Mouse (Mus musculus) kidney, embryonic 14.5 days (tissue): Measurements from ENCODE around the gene Slc38a3. TPM values are rescaled to one million over a fixed set of nuclear protein-coding genes. Genes with fewer than 3 reads are reported as not detected.

ENCODE experiments used
- ATAC-seq: fragments of 200-750 bp; cut with Nextera tagmentation; 2 replicates; pipeline ENCODE4 v1.8.0; 2017; ENCODE audit warnings: moderate number of reproducible peaks, mild to moderate bottlenecking, moderate TSS enrichment, moderate library complexity; ENCODE audit not compliant: low FRiP score, low TSS enrichment
- H3K27ac ChIP-seq: fragments of 300-500 bp; sonication (generic); 2 replicates; pipeline ENCODE4 v1.5.1; 2014; ENCODE audit warnings: low read depth, mild to moderate bottlenecking, low read length, moderate library complexity, mixed read lengths
- H3K27me3 ChIP-seq: fragments of 300-500 bp; sonication (generic); 2 replicates; pipeline ENCODE4 v1.6.1; 2014; ENCODE audit warnings: mild to moderate bottlenecking, low read length; ENCODE audit not compliant: control insufficient read depth, insufficient read depth
- H3K36me3 ChIP-seq: fragments of 300-500 bp; sonication (generic); 2 replicates; pipeline ENCODE4 v1.6.1; 2014; ENCODE audit warnings: low read length, mixed read lengths; ENCODE audit not compliant: control insufficient read depth, insufficient read depth
- H3K4me1 ChIP-seq: fragments of 300-500 bp; sonication (generic); 2 replicates; pipeline ENCODE4 v1.6.1; 2014; ENCODE audit warnings: low read length, mixed read lengths; ENCODE audit not compliant: control insufficient read depth, insufficient read depth
- H3K4me2 ChIP-seq: fragments of 300-500 bp; sonication (generic); replicated peaks from 2 replicates; pipeline ENCODE4 v1.6.1; 2014; ENCODE audit warnings: low read depth, mild to moderate bottlenecking, low read length
- H3K4me3 ChIP-seq: fragments of 300-500 bp; sonication (generic); 2 replicates; pipeline ENCODE4 v1.5.1; 2014; ENCODE audit warnings: mild to moderate bottlenecking, low read length
- H3K9ac ChIP-seq: fragments of 300-500 bp; sonication (generic); 2 replicates; pipeline ENCODE4 v1.6.1; 2014; ENCODE audit warnings: low read depth, mild to moderate bottlenecking, low read length, moderate library complexity
- H3K9me3 ChIP-seq: fragments of 300-500 bp; sonication (generic); 2 replicates; pipeline ENCODE4 v1.6.1; 2016; ENCODE audit warnings: low read length; ENCODE audit not compliant: control insufficient read depth
- WGBS: fragments of 180-500 bp; shearing (Covaris S2); extraction: QIAGEN DNeasy Blood & Tissue Kit; methylation state at CpG from one replicate; pipeline ENCODE4 v1.1.7; 2014; 5-methylcytosine and 5-hydroxymethylcytosine counted together
- polyA plus RNA-seq: library from polyadenylated mRNA; unstranded; fragments of >200 nt; fragmentation: Nextera tagmentation; extraction: Ambion mirVana; gene quantifications from 2 replicates; pipeline ENCODE4 v1.2.1, GENCODE M21; 2014

The Slc38a3 gene
- polyA plus RNA-seq, 1 experiment from 2014 or later, result 6.5 TPM

DNA sequence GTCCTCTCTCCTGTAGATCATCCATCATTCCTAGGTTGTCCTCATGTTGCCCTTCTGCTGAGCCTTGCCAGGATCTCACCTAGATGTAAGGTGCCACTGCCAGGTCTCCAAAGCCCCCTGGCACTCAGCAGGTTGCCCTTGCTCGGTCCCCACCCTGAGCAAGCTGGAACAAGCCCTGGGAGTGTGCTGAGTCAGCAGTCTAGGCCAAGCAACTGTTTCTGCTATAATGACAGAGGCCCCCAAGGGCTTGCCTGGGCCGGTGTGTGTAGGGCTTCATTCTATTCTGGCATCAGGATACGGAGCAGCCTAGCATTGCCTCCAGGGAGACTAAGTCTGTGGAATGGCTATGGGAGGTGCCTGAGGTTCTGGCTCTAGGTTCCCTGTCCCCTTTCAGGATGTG is 8.6 kb downstream of the Slc38a3 start:
- Histone ChIP-seq H3K27ac (no peak overlapping the region), H3K9ac (no peak overlapping the region), H3K4me2 (no peak overlapping the region), H3K36me3 (no peaks in the 10 kb centered on the region), H3K27me3 (no peaks in the 10 kb centered on the region), H3K4me1 (peaks cover 7% of the 10 kb centered on the region; the same call in 1 of the 2 replicates), H3K9me3 (no peaks in the 10 kb centered on the region), H3K4me3 (no peak overlapping the region)
- ATAC-seq, result no peak
- 68% methylated on average over 3 of the region's 3 CpGs for WGBS

DNA sequence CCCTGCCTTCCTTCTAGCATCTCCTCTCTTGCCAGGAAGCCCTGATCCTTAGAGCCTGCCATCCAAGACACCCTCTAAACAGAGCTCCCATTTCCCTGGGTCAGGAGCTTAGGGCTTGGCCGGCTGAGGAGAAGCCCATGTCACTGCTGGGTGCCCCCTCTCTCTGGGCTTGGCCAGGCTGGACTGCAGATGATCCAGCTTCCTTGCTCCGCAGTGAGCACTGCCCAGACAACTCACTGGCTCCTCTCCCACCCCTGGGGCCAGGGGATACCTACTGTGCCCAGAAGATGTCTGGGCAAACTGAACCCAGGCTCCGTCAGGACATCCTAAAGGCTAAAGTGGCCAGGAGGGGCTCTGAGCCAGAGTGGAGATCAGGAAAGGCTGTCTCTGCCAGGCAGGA is 9.4 kb downstream of the Slc38a3 start:
- no peak overlapping the region for H3K4me3 ChIP-seq
- H3K27me3 ChIP-seq, result no peaks in the 10 kb centered on the region
- H3K36me3 ChIP-seq, result no peaks in the 10 kb centered on the region
- WGBS, result 89% methylated on average over 3 of the region's 3 CpGs
- no peak overlapping the region for H3K9ac ChIP-seq
- H3K27ac ChIP-seq, result no peak overlapping the region
- peaks cover 7% of the 10 kb centered on the region; the same call in 1 of the 2 replicates for H3K4me1 ChIP-seq
- H3K4me2 ChIP-seq, result no peak overlapping the region
- no peaks in the 10 kb centered on the region for H3K9me3 ChIP-seq
- no peak for ATAC-seq

DNA sequence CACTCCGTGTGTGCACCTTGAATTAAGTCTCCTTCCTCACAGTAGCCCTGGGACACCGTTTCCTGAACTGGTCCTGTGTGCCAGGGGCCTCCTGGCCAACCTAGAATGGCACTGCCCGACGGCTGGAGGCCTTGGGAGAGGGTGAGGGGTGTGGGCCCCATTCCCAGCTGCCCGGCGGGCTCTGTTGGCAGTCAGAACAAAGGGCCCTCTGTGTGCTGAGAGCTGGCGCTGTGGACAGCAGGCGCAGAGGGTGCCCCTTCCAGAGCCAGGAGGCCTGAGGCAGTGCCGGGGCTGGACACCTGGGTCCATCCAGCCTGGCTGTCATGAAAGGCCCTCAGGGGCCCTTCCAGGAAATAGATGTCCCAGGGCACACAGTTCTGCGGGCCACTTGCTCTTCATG is 9.8 kb downstream of the Slc38a3 start:
- Histone ChIP-seq H3K9me3 (no peaks in the 10 kb centered on the region), H3K9ac (no peak overlapping the region), H3K27ac (no peak overlapping the region), H3K36me3 (no peaks in the 10 kb centered on the region), H3K4me3 (no peak overlapping the region), H3K4me2 (no peak overlapping the region), H3K27me3 (no peaks in the 10 kb centered on the region), H3K4me1 (peaks cover 7% of the 10 kb centered on the region; the same call in 1 of the 2 replicates)
- 85% methylated on average over 10 of the region's 10 CpGs for WGBS
- ATAC-seq, result no peak

DNA sequence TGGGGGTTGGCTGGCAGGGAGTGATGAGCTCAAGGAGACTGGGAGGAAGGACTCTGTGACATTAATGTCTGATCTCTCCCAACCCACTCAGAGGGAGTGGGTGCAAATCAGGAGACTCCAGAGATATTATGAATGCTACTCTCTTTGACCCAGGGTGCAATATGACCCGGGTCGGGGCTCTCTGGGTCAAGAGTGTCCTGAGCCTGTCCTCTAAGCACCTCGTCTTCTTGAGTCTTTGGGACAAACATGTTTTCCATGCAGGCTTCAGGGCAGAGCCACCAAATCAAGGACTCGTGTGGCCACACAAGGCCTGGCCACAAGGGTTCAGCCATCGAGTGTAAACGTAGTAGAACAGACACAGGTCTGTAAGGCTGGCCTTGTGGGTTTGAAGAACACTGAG is 11.2 kb downstream of the Slc38a3 start:
- H3K4me1 ChIP-seq, result no peaks in the 10 kb centered on the region; the same call in 1 of the 2 replicates
- ATAC-seq, result no peak
- H3K4me2 ChIP-seq, result no peak overlapping the region
- no peaks in the 10 kb centered on the region for H3K27me3 ChIP-seq
- H3K36me3 ChIP-seq, result no peaks in the 10 kb centered on the region
- 82% methylated on average over 6 of the region's 6 CpGs for WGBS
- no peak overlapping the region for H3K9ac ChIP-seq
- no peaks in the 10 kb centered on the region for H3K9me3 ChIP-seq
- no peak overlapping the region for H3K4me3 ChIP-seq
- H3K27ac ChIP-seq, result no peak overlapping the region

DNA sequence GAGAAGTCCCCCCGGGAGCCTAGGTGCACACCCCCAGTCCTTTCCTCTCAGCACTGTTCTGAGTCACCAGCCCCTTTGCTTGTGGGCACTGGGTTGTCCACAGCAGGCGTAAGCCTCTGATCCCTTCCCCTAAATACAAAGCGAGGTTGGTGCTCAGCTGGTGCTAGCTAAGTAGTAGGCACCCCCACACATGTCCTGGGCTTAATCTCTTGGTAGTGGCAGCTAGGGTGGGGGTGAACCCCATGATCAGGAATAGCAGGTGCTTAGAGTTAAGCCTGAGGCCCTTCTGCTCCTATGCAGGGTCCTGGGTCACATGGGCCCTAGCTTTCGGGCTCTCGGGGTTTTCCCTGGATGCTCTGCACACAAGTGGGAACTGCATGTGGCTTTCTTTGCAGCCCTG is 12.2 kb downstream of the Slc38a3 start:
- Histone ChIP-seq H3K9ac (no peak overlapping the region), H3K36me3 (no peaks in the 10 kb centered on the region), H3K4me2 (no peak overlapping the region), H3K4me1 (no peaks in the 10 kb centered on the region), H3K4me3 (no peak overlapping the region), H3K27me3 (no peaks in the 10 kb centered on the region), H3K27ac (no peak overlapping the region), H3K9me3 (no peaks in the 10 kb centered on the region)
- whole genome bisulfite sequencing, result 95% methylated on average over 5 of the region's 5 CpGs
- ATAC-seq, result no peak

DNA sequence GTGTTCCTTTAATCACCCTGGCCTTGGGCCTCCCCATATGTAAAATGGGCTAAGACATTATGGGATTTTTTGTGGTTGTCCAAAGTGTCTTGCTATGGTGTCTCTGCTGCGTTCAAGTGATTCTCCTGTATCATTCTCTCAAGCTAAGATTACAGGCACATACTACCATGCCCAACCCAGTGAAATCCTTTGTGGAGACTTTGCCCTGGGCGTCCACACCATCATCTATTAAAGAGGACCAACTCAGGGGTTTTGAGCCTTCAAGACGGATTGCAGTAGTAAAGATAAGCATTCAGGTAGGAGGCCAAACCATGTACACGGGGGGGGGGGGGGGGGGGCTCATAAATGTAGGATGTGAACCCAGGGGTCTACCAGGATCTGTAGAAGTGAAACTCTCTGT is 14.7 kb downstream of the Slc38a3 start:
- Histone ChIP-seq H3K27ac (no peak overlapping the region), H3K9me3 (no peaks in the 10 kb centered on the region), H3K4me1 (no peaks in the 10 kb centered on the region; the same call in 1 of the 2 replicates), H3K27me3 (no peaks in the 10 kb centered on the region), H3K4me3 (no peak overlapping the region), H3K36me3 (no peaks in the 10 kb centered on the region), H3K9ac (no peak overlapping the region), H3K4me2 (no peak overlapping the region)
- 83% methylated on average over 4 of the region's 4 CpGs for WGBS
- no peak for ATAC-seq

DNA sequence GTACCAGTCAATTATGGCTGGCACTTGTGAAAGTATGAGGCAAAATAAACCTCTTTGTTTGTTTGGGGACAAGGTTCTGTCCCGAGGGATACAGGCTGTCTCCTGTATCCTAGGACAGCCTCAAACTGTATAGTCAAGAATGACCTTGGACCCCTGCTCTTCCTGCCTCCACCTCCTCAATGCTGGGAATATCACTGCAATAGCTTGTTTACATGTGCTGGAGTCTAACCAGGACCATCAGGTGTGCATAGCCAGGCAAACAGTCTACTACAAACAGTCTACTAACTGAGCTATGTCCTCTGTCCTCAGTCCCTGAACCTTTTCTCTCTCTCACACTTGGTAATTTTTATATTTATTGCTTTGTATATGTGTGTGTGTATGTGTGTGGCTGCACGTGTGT is 15.9 kb downstream of the Slc38a3 start:
- no peaks in the 10 kb centered on the region for H3K9me3 ChIP-seq
- H3K4me1 ChIP-seq, result no peaks in the 10 kb centered on the region; the same call in 1 of the 2 replicates
- WGBS, result 80% methylated on average over 2 of the region's 2 CpGs
- no peak overlapping the region for H3K4me3 ChIP-seq
- no peak overlapping the region for H3K9ac ChIP-seq
- H3K27ac ChIP-seq, result no peak overlapping the region
- no peak overlapping the region for H3K4me2 ChIP-seq
- no peak for ATAC-seq
- no peaks in the 10 kb centered on the region for H3K36me3 ChIP-seq
- H3K27me3 ChIP-seq, result no peaks in the 10 kb centered on the region

DNA sequence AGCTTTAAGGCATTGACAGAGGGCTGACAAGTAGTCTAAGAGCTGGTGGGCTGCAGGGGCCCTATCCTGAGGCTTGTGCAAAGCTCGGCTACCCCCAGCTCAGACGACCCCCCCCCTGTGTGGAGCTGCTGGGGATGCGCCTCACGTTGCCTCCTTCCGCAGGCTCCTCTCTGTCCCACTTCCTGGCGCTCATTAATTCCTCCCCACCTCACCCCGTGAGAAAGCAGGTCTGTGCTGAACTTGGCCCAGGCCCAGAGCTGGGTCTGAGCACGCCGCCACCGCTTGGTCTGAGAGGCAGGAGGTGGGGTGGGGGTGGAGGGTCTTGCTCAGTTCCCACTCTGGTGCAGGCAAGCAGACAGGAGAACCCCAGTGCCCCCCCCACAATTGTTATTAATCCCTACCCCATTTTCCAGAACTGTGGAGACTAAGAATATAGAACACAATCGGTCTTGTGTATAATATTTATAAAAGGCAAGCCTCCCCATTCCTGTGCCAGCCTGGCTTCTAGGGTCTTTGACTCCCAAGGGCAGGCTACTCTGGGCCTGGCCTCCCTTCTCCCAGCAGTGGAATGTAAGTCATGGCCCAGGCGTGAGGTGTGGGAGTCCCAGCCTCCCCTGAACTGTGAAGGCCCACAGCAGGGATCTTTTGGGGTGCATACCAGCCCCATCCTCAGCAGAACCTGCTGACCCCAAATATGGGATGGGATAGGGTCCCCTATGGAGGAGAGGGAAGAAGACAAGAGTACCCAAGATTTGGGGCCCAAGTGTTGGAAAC is 18.4 kb downstream of the Slc38a3 start:
- H3K27ac ChIP-seq, result no peak overlapping the region
- ATAC-seq, result no peak; the same call in 1 of the 2 replicates
- H3K4me1 ChIP-seq, result no peaks in the 10 kb centered on the region; the same call in 1 of the 2 replicates
- H3K36me3 ChIP-seq, result no peaks in the 10 kb centered on the region
- H3K9me3 ChIP-seq, result no peaks in the 10 kb centered on the region
- H3K9ac ChIP-seq, result no peak overlapping the region
- no peak overlapping the region for H3K4me3 ChIP-seq
- H3K4me2 ChIP-seq, result no peak overlapping the region
- H3K27me3 ChIP-seq, result no peaks in the 10 kb centered on the region
- WGBS, result 35% methylated on average over 12 of the region's 12 CpGs

DNA sequence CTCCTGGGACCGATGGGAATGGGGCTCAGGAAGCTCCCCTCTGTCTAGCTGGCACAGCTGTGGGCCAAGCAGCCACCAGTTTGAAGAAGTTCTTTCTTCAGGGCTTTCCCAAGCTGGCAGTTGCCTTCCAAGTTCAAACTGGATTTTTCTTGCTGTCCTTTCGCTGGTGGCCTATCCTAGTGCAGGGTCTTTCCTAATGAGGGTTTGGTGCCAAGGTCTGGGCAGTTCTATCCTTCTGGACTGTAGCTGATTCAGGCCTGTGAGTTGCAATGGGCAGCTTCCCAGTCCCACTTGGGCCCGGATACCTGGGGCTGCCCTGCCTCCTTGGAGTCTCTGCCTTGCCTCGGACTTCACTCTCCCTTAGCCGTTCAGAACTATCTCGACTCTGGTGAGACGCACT is 19.1 kb downstream of the Slc38a3 start:
- Histone ChIP-seq H3K27me3 (no peaks in the 10 kb centered on the region), H3K4me3 (no peak overlapping the region), H3K9me3 (no peaks in the 10 kb centered on the region), H3K4me2 (no peak overlapping the region), H3K36me3 (no peaks in the 10 kb centered on the region), H3K9ac (no peak overlapping the region), H3K4me1 (peaks cover 1% of the 10 kb centered on the region; the same call in 1 of the 2 replicates), H3K27ac (no peak overlapping the region)
- WGBS, result 73% methylated on average over 7 of the region's 7 CpGs
- no peak for ATAC-seq
